Mouse (Mus musculus): Measurements from ENCODE around the gene Trim72.
"Not testable (repeated sequence)": the region's sequence is repeated elsewhere in the genome, so short reads cannot be mapped to it uniquely, and the experiment has no call there.

Gene Trim72

GRCm38 (mm10) chr7:128000068-128000950 lies 3.4 kb upstream of the Trim72 start:
- ChIA-PET CTCF (no interaction called here), POLR2A (interaction anchor here in 3 of 4 experiments (0.8 to 25.7 kb wide), 10 partner anchors 7 to 33 kb away, joined by 3 to 1128 read pairs (median 6); partner anchors contain the start of genes Fus (in 2 of the 3), Pycard (in 1 of the 3) and Trim72 (in 1 of the 3))

GRCm38 (mm10) chr7:128003098-128003497 lies 651 bp upstream of the Trim72 start:
- ChIA-PET POLR2A (interaction anchor here (0.6 to 14.2 kb wide), 18 partner anchors 9 to 414 kb away, joined by 3 to 248 read pairs (median 8); partner anchors contain the start of genes Pycard (in 3 of the 4), Ccdc189 (in 1 of the 4), Cox6a2 (in 1 of the 4) and Fus (in 1 of the 4)), CTCF (interaction anchor here in 2 of 4 experiments (0.8 to 1.4 kb wide), 2 partner anchors 9 to 20 kb away, joined by 3 read pairs; partner anchors contain the start of gene Pycard (in 1 of the 2))

GRCm38 (mm10) chr7:128004150-128004486 lies 369 bp downstream of the Trim72 start:
- POLR2A ChIA-PET: interaction anchor here (0.6 to 14.2 kb wide), 28 partner anchors 8 to 533 kb away, joined by 3 to 248 read pairs (median 5); partner anchors contain the start of genes Pycard (in 4 of the 4), Fus (in 2 of the 4) and Cox6a2 (in 1 of the 4)
- CTCF ChIA-PET: interaction anchor here in 2 of 4 experiments (0.6 to 1.9 kb wide), 4 partner anchors 10 to 203 kb away, joined by 3 to 10 read pairs (median 3); partner anchors contain the start of gene Pycard (in 1 of the 2)

GRCm38 (mm10) chr7:128004487-128005362 lies 976 bp downstream of the Trim72 start:
- ChIA-PET POLR2A (interaction anchor here (0.6 to 14.2 kb wide), 46 partner anchors 9 to 534 kb away, joined by 3 to 248 read pairs (median 4); partner anchors contain the start of genes Pycard (in 4 of the 4), Fus (in 2 of the 4), Bcl7c (in 1 of the 4) and Cox6a2 (in 1 of the 4)), CTCF (interaction anchor here in 3 of 4 experiments (0.6 to 1.9 kb wide), 6 partner anchors 8 to 203 kb away, joined by 3 to 10 read pairs (median 3); partner anchors contain the start of gene Pycard (in 2 of the 3))

- CTCF ChIA-PET: interaction anchor here in 1 of 4 experiments (0.6 kb wide), 1 partner anchor 359 kb away, joined by 3 read pairs; no protein-coding TSS in a partner anchor
- POLR2A ChIA-PET: interaction anchor here (0.7 to 14.2 kb wide), 7 partner anchors 13 to 402 kb away, joined by 3 to 248 read pairs (median 23); partner anchors contain the start of genes Fus (in 2 of the 4) and Pycard (in 2 of the 4)
These were observed 2.4 kb downstream of the Trim72 start for GRCm38 (mm10) chr7:128006193-128006592.

DNA sequence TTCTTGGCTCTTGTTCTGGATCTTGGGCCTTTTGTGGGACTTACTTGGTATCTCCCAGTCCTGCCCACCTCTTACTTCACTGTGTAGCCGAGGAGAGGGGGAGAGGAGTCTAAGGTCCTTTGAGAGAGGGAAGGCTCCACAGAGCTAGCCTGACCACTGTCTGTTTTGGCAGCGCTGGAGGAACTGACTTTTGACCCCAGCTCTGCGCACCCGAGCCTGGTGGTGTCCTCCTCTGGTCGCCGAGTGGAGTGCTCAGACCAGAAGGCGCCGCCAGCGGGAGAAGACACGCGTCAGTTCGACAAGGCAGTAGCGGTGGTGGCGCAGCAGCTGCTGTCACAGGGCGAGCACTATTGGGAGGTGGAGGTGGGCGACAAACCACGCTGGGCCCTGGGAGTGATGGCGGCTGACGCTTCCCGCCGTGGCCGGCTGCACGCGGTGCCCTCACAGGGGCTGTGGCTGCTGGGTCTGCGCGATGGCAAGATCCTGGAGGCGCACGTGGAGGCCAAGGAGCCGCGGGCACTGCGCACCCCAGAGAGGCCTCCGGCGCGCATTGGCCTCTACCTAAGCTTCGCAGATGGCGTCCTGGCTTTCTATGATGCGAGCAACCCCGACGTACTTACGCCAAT lies 6.1 kb downstream of the Trim72 start:
- ChIA-PET CTCF (interaction anchor here in 3 of 4 experiments (0.7 to 1.2 kb wide), 7 partner anchors 16 to 657 kb away, joined by 3 to 5 read pairs (median 3); partner anchors contain the start of gene Pycard (in 2 of the 3)), POLR2A (interaction anchor here (0.5 to 14.2 kb wide), 44 partner anchors 8 to 755 kb away, joined by 3 to 248 read pairs (median 4); partner anchors contain the start of genes Pycard (in 3 of the 4), 9130023H24Rik (in 1 of the 4), Fus (in 1 of the 4) and Gm21974 (in 1 of the 4))

DNA sequence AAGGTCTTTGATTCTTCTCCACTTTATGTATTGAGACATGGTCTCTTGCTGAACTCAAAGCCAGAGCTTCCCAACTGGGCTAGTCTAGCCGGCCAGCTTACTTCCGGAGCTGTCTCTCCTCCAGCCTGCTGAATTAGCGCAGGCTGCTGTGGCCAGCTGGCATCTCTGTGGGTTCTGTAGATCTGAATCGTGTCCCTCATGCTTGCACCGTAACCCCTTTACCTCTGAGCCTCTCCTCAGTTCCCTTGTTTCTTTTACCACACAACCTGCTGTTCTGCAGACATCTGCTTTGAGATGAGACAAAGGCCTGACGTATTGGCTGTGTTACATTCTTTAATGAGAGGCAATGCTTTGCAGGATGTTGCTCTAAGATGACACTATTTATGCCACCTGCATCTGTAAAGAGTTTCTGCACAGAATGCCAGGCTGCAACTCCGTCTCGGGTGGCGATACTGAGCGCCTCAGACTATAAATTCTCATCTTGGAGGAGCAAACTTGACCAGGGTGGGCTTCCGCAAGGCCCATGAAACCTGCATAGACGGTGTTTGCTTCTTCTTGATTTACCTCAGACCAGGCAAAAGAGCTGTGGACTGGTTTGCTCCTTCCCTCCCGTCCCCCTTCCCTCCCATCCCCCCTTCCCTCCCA lies 8.5 kb downstream of the Trim72 start:
- ChIA-PET CTCF (interaction anchor here in 1 of 4 experiments (0.8 kb wide), 1 partner anchor 9 kb away, joined by 3 read pairs; no protein-coding TSS in a partner anchor), POLR2A (interaction anchor here in 3 of 4 experiments (0.6 to 14.2 kb wide), 5 partner anchors 9 to 381 kb away, joined by 3 to 248 read pairs (median 4); partner anchors contain the start of genes Pycard (in 1 of the 3) and Trim72 (in 1 of the 3))

DNA sequence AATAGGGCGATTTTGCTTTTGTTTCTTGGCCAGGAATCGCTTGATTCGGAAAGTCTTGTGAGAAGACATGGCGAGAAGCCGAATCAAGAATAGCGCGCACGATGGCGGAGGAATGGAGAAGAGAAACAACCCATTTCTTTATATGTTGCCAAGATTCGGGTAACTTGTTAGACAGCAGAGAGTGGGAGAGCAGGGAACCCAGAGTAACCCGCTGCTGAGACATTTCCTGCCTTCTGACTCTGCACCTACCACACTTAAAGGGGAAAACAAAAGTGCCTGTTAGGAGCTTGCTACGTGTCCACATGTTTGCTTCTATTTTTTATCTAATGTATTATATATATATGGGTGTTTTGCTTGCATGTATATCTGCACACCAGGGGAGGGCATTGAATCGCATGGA lies 9.4 kb downstream of the Trim72 start:
- ChIA-PET POLR2A (interaction anchor here in 3 of 4 experiments (0.5 to 14.2 kb wide), 6 partner anchors 12 to 380 kb away, joined by 3 to 248 read pairs (median 4); partner anchors contain the start of gene Pycard (in 1 of the 3)), CTCF (interaction anchor here in 1 of 4 experiments (0.8 kb wide), 1 partner anchor 8 kb away, joined by 3 read pairs; no protein-coding TSS in a partner anchor)

- POLR2A ChIA-PET: interaction anchor here in 2 of 4 experiments (0.6 to 2.3 kb wide), 6 partner anchors 11 to 252 kb away, joined by 3 to 7 read pairs (median 4); partner anchors contain the start of gene Pycard (in 1 of the 2)
- CTCF ChIA-PET: not testable (repeated sequence)
These were observed 12.4 kb downstream of the Trim72 start for GRCm38 (mm10) chr7:128016134-128016533.

GRCm38 (mm10) chr7:128016650-128017049 lies 12.9 kb downstream of the Trim72 start:
- CTCF ChIA-PET: no interaction called here
- POLR2A ChIA-PET: interaction anchor here in 1 of 4 experiments (0.6 to 2.3 kb wide), 5 partner anchors 12 to 82 kb away, joined by 3 to 7 read pairs (median 5); partner anchors contain the start of gene Pycard

GRCm38 (mm10) chr7:128018275-128018674 lies 14.5 kb downstream of the Trim72 start:
- CTCF ChIA-PET: no interaction called here
- POLR2A ChIA-PET: interaction anchor here in 1 of 4 experiments (0.8 to 2.3 kb wide), 2 partner anchors 25 to 364 kb away, joined by 3 to 7 read pairs; partner anchors contain the start of gene Pycard

- POLR2A ChIA-PET: interaction anchor here in 1 of 4 experiments (0.8 kb wide), 1 partner anchor 363 kb away, joined by 3 read pairs; no protein-coding TSS in a partner anchor
- CTCF ChIA-PET: interaction anchor here in 1 of 4 experiments (0.6 kb wide), 1 partner anchor 363 kb away, joined by 3 read pairs; no protein-coding TSS in a partner anchor
These were observed 15.4 kb downstream of the Trim72 start for GRCm38 (mm10) chr7:128019187-128019586.

GRCm38 (mm10) chr7:128022974-128023373 lies 19.2 kb downstream of the Trim72 start:
- ChIA-PET POLR2A (interaction anchor here in 1 of 4 experiments (0.6 to 3.2 kb wide), 3 partner anchors 9 to 20 kb away, joined by 3 to 19 read pairs (median 7); no protein-coding TSS in a partner anchor), CTCF (interaction anchor here in 2 of 4 experiments (0.6 to 1.4 kb wide), 3 partner anchors 9 to 70 kb away, joined by 3 to 10 read pairs (median 3); partner anchors contain the start of gene Trim72 (in 1 of the 2))

GRCm38 (mm10) chr7:128023565-128023964 lies 19.8 kb downstream of the Trim72 start:
- ChIA-PET POLR2A (interaction anchor here in 1 of 4 experiments (0.6 to 1.7 kb wide), 2 partner anchors 14 to 21 kb away, joined by 3 to 7 read pairs; no protein-coding TSS in a partner anchor), CTCF (interaction anchor here in 1 of 4 experiments (1.4 kb wide), 1 partner anchor 9 kb away, joined by 3 read pairs; no protein-coding TSS in a partner anchor)

GRCm38 (mm10) chr7:128024364-128024763 lies 20.6 kb downstream of the Trim72 start:
- ChIA-PET CTCF (interaction anchor here in 1 of 4 experiments (1.4 kb wide), 1 partner anchor 8 kb away, joined by 3 read pairs; no protein-coding TSS in a partner anchor), POLR2A (interaction anchor here in 1 of 4 experiments (1.7 kb wide), 1 partner anchor 15 kb away, joined by 7 read pairs; no protein-coding TSS in a partner anchor)

GRCm38 (mm10) chr7:128024932-128025331 lies 21.2 kb downstream of the Trim72 start:
- ChIA-PET CTCF (no interaction called here), POLR2A (no interaction called here)

All from embryonic stem cell, embryonic (primary cell).